Mouse (Mus musculus) heart, adult 8-10 months (tissue): Measurements from ENCODE around the gene Gtsf1. TPM values are rescaled to one million over a fixed set of nuclear protein-coding genes. Genes with fewer than 3 reads are reported as not detected.

Source experiments
- DNase-seq: peaks from one replicate; pipeline ENCODE4 v3.0.0; 2022; ENCODE audit warnings: low spot score
- total RNA-seq, 4 experiments: library from RNA; stranded (reverse); gene quantifications; 2 replicates each; pipeline ENCODE4 v1.2.4; 2022

Gene Gtsf1
- total RNA-seq, 4 experiments from 2014 or later = 0.37 to 0.54 TPM; not detected in 2

GRCm38 (mm10) chr15:103377752-103378664, 52.3 kb downstream of the Gtsf1 start:
- no peak for DNase-seq

- no peak for DNase-seq
Measured at GRCm38 (mm10) chr15:103376837-103377269, 53.4 kb downstream of the Gtsf1 start.

GRCm38 (mm10) chr15:103375112-103375800, 55.0 kb downstream of the Gtsf1 start:
- DNase-seq = no peak

GRCm38 (mm10) chr15:103372461-103372860, 57.8 kb downstream of the Gtsf1 start:
- no peak for DNase-seq

- no peak for DNase-seq
Measured at GRCm38 (mm10) chr15:103371741-103372140, 58.5 kb downstream of the Gtsf1 start.

GRCm38 (mm10) chr15:103371208-103371607, 59.1 kb downstream of the Gtsf1 start:
- DNase-seq = no peak

- DNase-seq = no peak
Measured at GRCm38 (mm10) chr15:103370462-103370861, 59.8 kb downstream of the Gtsf1 start.

GRCm38 (mm10) chr15:103369123-103369522, 61.1 kb downstream of the Gtsf1 start:
- DNase-seq = no peak

- DNase-seq = no peak
Measured at GRCm38 (mm10) chr15:103368179-103368940, 61.9 kb downstream of the Gtsf1 start.

GRCm38 (mm10) chr15:103366376-103367149, 63.7 kb downstream of the Gtsf1 start, which contains the start of gene Itga5:
Gene Itga5 (minus strand): TSS chr15:103366763.
- DNase-seq = peak; percentile 86

- DNase-seq = peak; percentile 73
Measured at GRCm38 (mm10) chr15:103365471-103366375, 64.5 kb downstream of the Gtsf1 start.

- no peak for DNase-seq
Measured at GRCm38 (mm10) chr15:103364761-103365160, 65.5 kb downstream of the Gtsf1 start.

- DNase-seq = no peak
Measured at GRCm38 (mm10) chr15:103363809-103364208, 66.5 kb downstream of the Gtsf1 start.

GRCm38 (mm10) chr15:103362950-103363349, 67.3 kb downstream of the Gtsf1 start:
- DNase-seq = no peak

- DNase-seq = no peak
Measured at GRCm38 (mm10) chr15:103362333-103362732, 67.9 kb downstream of the Gtsf1 start.

GRCm38 (mm10) chr15:103361269-103361668, 69.0 kb downstream of the Gtsf1 start:
- no peak for DNase-seq

GRCm38 (mm10) chr15:103359869-103360602, 70.2 kb downstream of the Gtsf1 start:
- no peak for DNase-seq

- DNase-seq = no peak
Measured at GRCm38 (mm10) chr15:103359122-103359510, 71.2 kb downstream of the Gtsf1 start.
